Mouse (Mus musculus) thymus, postnatal 10 days (tissue): Measurements from ENCODE around the gene Nrbp1.
A peak's percentile ranks its signal among the peaks of the same experiment; 100 is the strongest.

Experiments
- DNase-seq, 2 experiments: peaks; one replicate each; pipeline ENCODE4 v3.0.0; 2021; ENCODE audit warnings: low spot score in 2 of 2

Nrbp1 gene

DNA sequence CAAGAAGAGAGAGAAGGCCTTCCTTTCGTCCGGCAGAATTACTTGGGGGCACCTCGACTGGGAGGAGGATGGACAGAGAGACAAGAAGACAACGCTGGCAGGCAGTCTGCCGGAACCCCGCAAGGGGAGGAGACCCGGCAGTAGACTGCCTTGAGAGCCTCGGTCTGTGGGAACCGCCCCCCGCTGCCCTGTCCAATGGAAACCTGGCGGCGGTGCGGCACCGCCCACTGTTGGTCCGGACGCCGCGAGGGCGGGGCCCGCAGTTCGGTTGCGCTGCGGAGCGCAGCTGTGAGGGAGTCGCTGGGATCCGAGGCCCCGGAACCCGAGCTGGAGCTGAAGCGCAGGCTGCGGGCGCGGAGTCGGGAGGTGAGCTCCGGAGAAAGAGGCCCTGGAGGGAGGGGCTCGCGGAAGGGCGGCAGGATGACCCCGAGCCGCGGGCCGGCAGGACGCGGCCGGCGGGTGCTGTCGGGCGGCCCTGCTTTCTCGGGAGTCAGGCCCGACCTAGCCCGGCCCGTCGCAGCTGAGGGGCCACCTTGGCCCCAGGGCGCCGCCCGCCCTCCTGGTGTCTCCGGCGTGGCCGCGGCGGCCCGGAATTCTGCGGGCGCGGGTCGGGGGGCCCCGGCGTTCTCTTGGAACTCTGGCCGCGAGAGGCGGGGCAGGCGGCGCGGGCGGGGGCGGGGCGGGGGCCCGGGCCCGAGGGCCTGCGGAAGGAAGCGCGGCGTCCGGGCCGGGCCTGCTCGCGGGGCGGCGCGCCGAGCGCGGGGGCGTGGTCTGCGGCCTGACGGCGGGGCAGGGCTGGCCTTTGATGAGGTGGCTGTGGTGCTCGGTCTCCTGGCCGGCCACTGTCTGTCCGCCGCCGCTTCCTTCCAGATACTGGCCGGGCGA, at the start of gene Nrbp1, which contains the start of gene Gm9970:
Gene Nrbp1, plus strand, starts transcription at position 228 of the 885 bp plus-strand sequence.
Gene Gm9970, minus strand, starts transcription at position 596 of the 885 bp plus-strand sequence.
- peak; percentile 93 to 94 for DNase-seq

DNA sequence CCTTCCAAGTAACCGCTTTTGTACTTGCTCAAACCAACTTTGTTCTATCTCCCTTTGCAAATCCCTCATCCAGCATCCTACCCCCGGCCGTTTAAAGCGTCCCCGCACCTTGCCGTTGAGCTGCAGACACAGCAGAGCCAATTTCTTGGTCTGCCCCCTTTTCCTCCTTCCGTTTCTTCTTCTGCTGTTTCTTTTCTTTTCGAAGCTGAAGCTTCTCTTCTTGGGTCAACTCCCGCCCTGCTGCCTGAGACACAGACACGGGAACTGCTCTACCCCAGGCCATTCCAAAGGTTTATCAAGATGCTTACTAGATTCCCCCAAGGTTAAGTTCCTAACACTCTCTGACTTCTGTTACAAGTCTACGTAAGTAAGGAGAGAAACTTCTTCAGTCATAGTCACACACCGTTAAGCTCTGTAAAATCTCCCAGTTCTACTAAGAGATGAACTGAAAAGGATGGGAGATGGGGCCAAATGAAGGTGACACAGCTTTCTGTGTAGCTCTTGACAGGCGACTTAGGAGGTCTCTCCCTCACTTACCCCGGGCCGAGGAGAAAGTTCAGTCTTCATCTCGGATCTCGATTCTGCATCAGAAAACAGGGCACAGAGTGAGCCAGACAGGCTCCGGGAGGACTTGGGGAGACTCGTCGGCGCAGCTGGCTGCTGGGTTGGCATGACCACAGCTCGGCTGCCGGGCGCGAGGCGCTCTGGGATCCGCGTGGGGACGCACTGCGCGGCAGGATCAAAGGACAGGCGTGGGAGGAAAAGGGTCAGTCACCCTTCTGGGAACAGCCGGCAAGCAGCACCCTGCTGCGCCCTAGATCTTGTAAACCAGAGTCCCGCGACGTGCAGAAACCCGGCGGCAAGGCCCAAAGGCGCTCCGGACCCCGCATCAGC, 48.4 kb upstream of the Nrbp1 start:
- DNase-seq: no peak

DNA sequence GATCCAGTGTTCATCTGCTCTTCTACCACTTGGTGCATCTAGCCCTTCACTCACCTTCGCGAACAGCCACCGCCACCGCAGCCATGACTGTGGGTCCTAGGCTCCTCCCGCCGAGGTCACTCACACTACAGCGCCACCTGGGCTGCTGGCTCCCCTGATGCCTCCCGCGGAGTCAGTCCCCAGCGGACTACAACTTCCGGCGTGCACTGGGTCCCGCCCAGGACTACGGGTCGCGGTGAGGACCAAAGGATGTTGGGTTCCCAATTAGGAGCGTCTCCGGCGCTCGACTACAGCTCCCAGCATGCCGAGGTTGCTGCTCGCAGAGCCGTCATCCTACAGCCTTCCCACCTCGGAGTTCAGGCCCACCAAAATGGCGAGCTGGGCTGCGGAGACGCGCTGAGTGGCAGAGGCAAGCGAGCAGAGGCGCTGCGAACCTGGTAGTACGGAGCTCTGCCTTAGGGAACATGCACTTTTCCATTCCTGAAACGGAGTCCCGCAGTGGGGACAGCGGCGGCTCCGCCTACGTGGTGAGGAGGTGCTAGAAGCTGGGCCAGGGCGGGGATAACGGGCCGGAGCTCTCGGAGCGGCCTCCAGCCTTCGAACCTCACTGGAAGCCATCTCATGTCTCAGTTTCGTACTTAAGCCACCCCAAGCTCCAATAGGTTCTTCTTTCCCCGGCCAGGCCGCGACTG, 47.6 kb upstream of the Nrbp1 start, which contains the start of the genes Snx17 and Eif2b4:
Gene Snx17, plus strand, starts transcription at position 289 of the 692 bp plus-strand sequence.
Gene Eif2b4, minus strand, starts transcription at position 492 of the 692 bp plus-strand sequence.
- DNase-seq: peak; percentile 98 to 100

DNA sequence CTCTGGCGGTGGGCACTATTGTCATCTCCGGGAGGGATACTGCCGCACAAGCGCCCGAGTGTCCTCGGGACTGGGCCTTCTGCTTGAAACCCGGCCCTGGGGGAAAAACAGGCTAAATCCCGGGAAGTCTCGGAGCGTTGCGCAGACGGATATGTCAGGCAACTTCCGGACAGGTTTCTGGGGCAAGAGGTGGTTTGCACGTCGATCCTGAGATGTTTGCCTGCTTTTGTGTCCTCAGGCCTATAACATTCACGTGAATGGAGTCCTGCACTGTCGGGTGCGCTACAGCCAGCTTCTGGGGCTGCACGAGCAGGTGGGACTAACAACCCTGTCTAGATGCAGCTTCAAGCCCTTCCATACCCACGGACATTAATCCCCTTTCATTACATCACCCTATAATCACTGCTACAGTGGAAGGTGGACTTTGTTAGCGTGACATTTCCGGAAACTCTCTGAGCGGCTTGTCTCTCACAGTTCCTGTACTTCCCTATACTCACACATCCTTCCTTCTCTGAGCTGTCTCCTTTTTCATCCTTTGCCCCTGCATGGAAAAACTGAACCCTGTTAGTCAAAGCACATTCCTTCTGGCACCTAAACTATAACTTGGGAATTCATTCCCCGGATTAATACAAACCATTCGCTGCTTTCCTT, 46.9 kb upstream of the Nrbp1 start:
- no peak for DNase-seq

DNA sequence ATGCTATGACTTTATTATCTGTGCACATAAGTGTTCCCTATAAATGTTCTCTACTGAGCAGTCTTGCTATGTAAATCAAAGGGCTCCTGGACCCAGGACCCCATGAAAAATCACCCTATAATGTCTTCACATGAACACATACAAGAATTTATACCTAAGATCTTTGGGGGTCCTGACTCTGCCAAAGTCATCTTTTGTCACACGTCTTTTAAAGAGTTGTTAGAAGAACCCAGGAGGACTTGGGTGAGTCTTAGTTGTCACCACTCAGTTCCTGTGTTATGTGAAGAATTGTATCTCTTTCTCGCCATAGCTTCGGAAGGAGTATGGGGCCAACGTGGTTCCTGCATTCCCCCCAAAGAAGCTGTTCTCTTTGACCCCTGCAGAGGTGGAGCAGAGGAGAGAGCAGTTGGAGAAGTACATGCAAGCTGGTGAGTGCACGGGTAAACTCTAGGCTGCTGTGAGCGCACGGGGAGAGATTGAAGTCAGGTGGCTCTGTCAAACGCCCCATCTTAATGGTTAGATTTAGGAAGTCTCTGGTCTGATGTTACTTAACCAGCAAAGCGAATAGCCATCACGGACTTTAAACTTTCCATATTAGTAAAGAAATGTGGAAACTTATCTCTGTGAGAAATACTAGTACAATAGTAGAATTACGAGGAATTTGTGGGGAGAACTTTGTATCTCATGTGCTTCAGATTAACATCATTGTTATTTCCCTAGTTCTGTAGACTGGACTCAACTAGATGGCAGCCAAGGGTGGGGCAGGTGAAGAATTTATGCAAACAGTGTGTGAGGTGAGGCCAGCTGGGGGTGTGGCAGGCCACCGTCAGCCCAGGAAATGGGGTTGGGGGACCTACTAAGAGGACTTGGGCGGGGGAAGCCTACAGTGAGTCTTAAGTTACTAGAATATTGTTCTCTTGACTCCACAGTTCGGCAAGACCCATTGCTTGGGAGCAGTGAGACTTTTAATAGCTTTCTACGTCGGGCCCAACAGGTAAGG, 45.9 kb upstream of the Nrbp1 start:
- no peak for DNase-seq

DNA sequence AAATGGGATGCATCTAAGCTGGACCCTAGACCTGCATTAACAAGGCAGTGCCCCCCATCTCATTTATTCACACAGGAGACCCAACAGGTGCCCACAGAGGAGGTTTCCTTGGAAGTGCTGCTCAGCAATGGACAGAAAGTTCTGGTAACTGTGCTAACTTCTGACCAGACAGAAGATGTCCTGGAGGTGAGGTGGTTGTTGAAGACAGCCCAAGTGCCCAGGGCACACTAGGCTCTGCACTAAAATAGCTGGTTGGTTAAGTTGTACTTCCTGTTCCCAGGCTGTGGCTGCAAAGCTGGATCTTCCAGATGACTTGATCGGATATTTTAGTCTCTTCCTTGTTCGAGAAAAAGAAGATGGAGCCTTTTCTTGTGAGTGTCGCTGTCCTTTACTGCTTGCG, 45.0 kb upstream of the Nrbp1 start:
- no peak for DNase-seq

- no peak for DNase-seq
Measured at GRCm38 (mm10) chr5:31196207-31196606, 44.5 kb upstream of the Nrbp1 start.

DNA sequence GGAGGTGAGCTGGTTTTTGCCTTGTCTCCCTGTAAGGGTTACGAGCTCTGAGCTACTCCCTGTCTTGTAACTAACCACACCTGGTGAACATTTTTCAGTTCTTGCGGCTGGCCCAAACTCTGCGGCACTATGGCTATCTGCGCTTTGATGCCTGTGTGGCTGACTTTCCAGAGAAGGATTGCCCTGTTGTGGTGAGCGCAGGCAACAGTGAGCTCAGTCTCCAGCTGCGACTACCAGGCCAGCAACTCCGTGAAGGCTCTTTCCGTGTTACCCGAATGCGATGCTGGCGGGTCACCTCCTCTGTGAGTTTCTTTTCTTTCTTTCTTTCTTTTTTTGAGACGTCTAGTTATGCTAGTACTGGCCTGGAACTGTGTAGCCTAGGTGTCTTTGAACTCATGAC, 43.6 kb upstream of the Nrbp1 start:
- DNase-seq: no peak

DNA sequence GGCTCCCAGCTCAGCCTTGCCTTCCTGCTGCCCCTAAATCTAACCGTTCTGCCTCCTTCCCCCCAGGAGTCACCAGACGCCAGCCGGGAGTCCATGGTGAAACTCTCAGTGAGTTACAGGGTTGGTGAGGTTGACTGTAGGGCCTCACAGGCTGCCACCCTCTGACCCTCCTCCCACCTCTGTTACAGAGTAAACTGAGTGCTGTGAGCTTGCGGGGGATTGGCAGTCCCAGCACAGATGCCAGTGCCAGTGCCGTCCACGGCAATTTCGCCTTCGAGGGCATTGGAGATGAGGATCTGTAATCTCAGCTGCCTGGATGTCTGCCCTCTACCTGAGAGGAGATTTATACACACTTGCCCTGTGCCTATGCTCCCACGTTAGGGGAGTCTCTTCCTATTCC, 42.5 kb upstream of the Nrbp1 start:
- DNase-seq: no peak

- no peak for DNase-seq
Measured at GRCm38 (mm10) chr5:31198616-31199320, 41.9 kb upstream of the Nrbp1 start.

GRCm38 (mm10) chr5:31199321-31199892, 41.3 kb upstream of the Nrbp1 start:
- DNase-seq: no peak

DNA sequence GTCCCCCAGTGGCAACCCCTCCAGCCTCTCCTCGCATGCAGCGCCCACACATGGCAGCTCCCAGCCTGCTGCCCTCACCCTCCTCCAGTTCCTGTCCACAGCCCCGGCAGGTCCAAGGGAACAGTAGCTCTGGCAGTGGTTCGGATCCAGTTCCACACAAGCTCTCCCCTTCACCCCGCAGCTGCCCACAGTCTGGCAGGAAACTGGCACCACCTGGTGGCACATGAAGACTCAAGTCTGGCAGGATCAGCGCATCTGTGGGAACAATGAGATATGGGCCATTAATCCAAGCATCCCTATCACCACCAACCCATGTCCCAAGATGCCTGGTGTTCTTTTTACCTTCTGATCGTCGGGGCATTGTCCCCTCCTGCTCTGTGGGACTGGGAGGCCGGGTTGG, 40.8 kb upstream of the Nrbp1 start:
- DNase-seq: peak in 1 of 2 experiments; percentile 21

DNA sequence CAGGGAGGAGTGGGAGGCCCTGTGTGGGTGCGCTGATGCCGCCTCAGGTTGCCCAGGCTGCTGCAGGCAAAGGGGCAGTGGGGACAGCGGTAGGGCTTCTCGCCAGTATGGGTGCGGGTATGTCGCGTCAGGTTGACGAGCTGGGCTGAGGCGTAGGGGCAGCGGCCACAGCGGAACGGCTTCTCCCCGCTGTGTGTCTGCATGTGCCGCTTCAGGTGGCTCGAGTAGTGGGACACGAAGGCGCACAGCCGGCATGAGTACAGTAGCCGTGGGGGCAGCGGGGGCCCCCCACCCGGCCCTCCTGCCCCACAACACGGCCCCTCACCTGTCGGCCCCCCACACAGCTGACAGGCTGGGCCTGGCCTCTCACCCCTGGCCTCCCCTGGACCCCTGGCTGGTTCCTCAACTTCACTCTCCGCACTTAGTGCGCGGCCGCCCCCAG, 40.3 kb upstream of the Nrbp1 start:
- DNase-seq: no peak

DNA sequence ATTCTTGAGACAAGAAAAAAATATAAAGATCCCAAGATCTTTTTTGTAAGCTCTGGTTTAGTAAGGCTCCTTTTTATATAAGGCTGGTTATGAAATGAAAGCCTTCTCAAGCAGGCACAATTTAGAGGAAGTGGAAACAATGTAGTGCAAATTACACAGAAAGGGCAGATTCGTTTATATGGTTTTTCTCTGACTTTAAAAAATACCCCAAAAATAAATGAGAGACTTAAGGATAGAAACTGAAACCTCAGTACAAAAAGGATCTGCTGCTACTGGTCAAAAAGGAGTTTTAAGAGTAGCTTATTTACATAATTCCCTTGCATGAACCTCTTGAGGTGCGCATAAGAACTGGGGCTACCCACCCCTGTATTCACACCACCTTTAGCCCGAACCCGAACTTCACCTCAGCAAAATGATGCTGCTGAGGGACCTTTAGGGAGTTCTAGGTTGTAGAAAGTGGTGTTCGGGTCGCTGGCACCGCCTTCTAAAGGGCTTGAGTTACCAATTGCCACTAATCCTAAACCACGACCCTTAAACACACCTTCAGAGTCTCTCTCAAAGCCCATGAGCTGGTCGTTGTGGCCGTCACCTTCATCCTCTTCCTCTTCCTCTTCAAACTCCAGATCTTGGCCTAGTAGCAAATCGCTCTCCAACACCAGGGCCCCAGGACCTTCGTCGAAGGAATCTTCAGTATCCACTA, 39.5 kb upstream of the Nrbp1 start:
- no peak for DNase-seq

- DNase-seq: peak; percentile 91 to 96
Measured at GRCm38 (mm10) chr5:31201742-31202590, 38.7 kb upstream of the Nrbp1 start, which contains the start of gene Zfp513. TSS of gene Zfp513 (minus strand) at chr5:31202303.

DNA sequence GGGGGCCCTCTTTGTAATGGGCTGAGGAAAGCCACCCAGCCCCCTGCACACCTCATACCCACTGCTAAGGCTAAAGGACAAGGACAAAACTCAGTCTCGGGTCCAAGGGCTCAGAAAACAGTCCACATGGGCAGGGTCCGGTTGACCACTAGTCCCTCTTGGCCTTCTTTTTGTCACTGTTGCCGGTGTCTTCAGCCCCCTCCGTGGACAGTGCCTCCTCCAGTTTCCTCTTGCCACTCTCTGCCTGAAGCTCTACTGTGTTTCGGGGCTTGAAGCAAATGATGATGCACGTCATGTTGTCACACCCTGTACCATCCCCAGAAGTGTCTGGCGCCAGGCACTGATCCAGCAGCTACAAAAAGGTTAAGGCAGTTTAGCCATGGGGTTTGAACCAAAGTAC, 37.7 kb upstream of the Nrbp1 start:
- no peak for DNase-seq

GRCm38 (mm10) chr5:31203866-31204265, 36.8 kb upstream of the Nrbp1 start:
- no peak for DNase-seq
